Mouse (Mus musculus): Measurements from ENCODE around the gene Tmem218. TPM values are rescaled to one million over a fixed set of nuclear protein-coding genes. Genes with fewer than 3 reads are reported as not detected.

Tmem218 gene
- total RNA-seq, 2 experiments from 2014 or later: 1.9 to 2.0 TPM

GRCm38 (mm10) chr9:37230486-37231195, 22.6 kb downstream of the Tmem218 start:
- ATAC-seq (replicated peaks; ENCODE audit: poor library complexity, severe bottlenecking): peak; percentile 61

- no peak for ATAC-seq (replicated peaks; ENCODE audit: poor library complexity, severe bottlenecking)
Measured at GRCm38 (mm10) chr9:37232201-37233195, 24.5 kb downstream of the Tmem218 start.

GRCm38 (mm10) chr9:37235951-37236737, 28.1 kb downstream of the Tmem218 start:
- ATAC-seq (replicated peaks; ENCODE audit: poor library complexity, severe bottlenecking): peak; percentile 31

GRCm38 (mm10) chr9:37242764-37243163, 34.7 kb downstream of the Tmem218 start:
- ATAC-seq (replicated peaks; ENCODE audit: poor library complexity, severe bottlenecking): peak; percentile 58

- no peak for ATAC-seq (replicated peaks; ENCODE audit: poor library complexity, severe bottlenecking)
Measured at GRCm38 (mm10) chr9:37244600-37244999, 36.6 kb downstream of the Tmem218 start.

- ATAC-seq (replicated peaks; ENCODE audit: poor library complexity, severe bottlenecking): peak; percentile 8; the same call in 1 of the 2 replicates
Measured at GRCm38 (mm10) chr9:37245404-37245803, 37.4 kb downstream of the Tmem218 start.

- ATAC-seq (replicated peaks; ENCODE audit: poor library complexity, severe bottlenecking): no peak
Measured at GRCm38 (mm10) chr9:37245810-37246209, 37.8 kb downstream of the Tmem218 start.

- ATAC-seq (replicated peaks; ENCODE audit: poor library complexity, severe bottlenecking): peak; percentile 74
Measured at GRCm38 (mm10) chr9:37247429-37247828, 39.4 kb downstream of the Tmem218 start.

GRCm38 (mm10) chr9:37248381-37248906, 40.4 kb downstream of the Tmem218 start:
- ATAC-seq (replicated peaks; ENCODE audit: poor library complexity, severe bottlenecking): no peak

GRCm38 (mm10) chr9:37249976-37250375, 42.0 kb downstream of the Tmem218 start:
- no peak for ATAC-seq (replicated peaks; ENCODE audit: poor library complexity, severe bottlenecking)

- no peak for ATAC-seq (replicated peaks; ENCODE audit: poor library complexity, severe bottlenecking)
Measured at GRCm38 (mm10) chr9:37250631-37251030, 42.6 kb downstream of the Tmem218 start.

GRCm38 (mm10) chr9:37254531-37255110, 46.6 kb downstream of the Tmem218 start:
- no peak for ATAC-seq (replicated peaks; ENCODE audit: poor library complexity, severe bottlenecking)

GRCm38 (mm10) chr9:37255149-37255888, 47.3 kb downstream of the Tmem218 start, which contains the start of gene Slc37a2:
TSS of gene Slc37a2 (minus strand) at chr9:37255738.
- ATAC-seq (replicated peaks; ENCODE audit: poor library complexity, severe bottlenecking): peak; percentile 78

- ATAC-seq (replicated peaks; ENCODE audit: poor library complexity, severe bottlenecking): peak; percentile 54
Measured at GRCm38 (mm10) chr9:37255889-37256225, 47.8 kb downstream of the Tmem218 start.

GRCm38 (mm10) chr9:37266622-37267021, 58.6 kb downstream of the Tmem218 start:
- ATAC-seq (replicated peaks; ENCODE audit: poor library complexity, severe bottlenecking): no peak
